Mouse (Mus musculus) MEL (cell line): Measurements from ENCODE around the gene Ddx3y.

Experiments used
- CTCF ChIP-seq, 3 experiments: IDR thresholded peaks in 2 of 3; conservative IDR thresholded peaks in 1 of 3; 2 replicates each; pipeline ENCODE4 v1.5.1; 2011 to 2012; ENCODE audit warnings: low read length in 3 of 3, low read depth in 2 of 3, mild to moderate bottlenecking in 2 of 3, improper control_type of control experiment in 1 of 3, inconsistent platforms in 1 of 3, mixed read lengths in 1 of 3, moderate library complexity in 1 of 3; ENCODE audit not compliant: control insufficient read depth in 1 of 3, insufficient read depth in 1 of 3, poor library complexity in 1 of 3, severe bottlenecking in 1 of 3
- E2F4 ChIP-seq: IDR thresholded peaks from 2 replicates; pipeline ENCODE4 v1.6.1; 2011; ENCODE audit warnings: low read depth, low read length, improper control_type of control experiment, borderline replicate concordance
- EP300 ChIP-seq, 2 experiments: IDR thresholded peaks; 2 replicates each; pipeline ENCODE4 v1.6.1; 2011; ENCODE audit warnings: improper control_type of control experiment in 2 of 2, low read length in 2 of 2, low read depth in 1 of 2, mild to moderate bottlenecking in 1 of 2
- GABPA ChIP-seq: IDR thresholded peaks from 2 replicates; pipeline ENCODE4 v1.6.1; 2012; ENCODE audit warnings: low read depth, mild to moderate bottlenecking, inconsistent platforms, low read length, improper control_type of control experiment, moderate library complexity
- GATA1 ChIP-seq: IDR thresholded peaks from 2 replicates; pipeline ENCODE4 v1.6.1; 2011; ENCODE audit warnings: low read depth, low read length, improper control_type of control experiment
- JUND ChIP-seq: IDR thresholded peaks from 2 replicates; pipeline ENCODE4 v1.6.1; 2011; ENCODE audit warnings: low read depth, mild to moderate bottlenecking, improper control_type of control experiment, low read length
- MAFK ChIP-seq: IDR thresholded peaks from 2 replicates; pipeline ENCODE4 v1.6.1; 2011; ENCODE audit warnings: low read depth, mild to moderate bottlenecking, low read length, improper control_type of control experiment, borderline replicate concordance
- MAX ChIP-seq: IDR thresholded peaks from 2 replicates; pipeline ENCODE4 v1.6.1; 2011; ENCODE audit warnings: low read length, improper control_type of control experiment
- NRF1 ChIP-seq: IDR thresholded peaks from 2 replicates; pipeline ENCODE4 v1.6.1; 2014; ENCODE audit warnings: low read depth, mild to moderate bottlenecking, inconsistent platforms, low read length, improper control_type of control experiment, moderate library complexity; ENCODE audit not compliant: poor library complexity, insufficient read depth, severe bottlenecking
- POLR2A ChIP-seq, 2 experiments: IDR thresholded peaks; 2 replicates each; pipeline ENCODE4 v1.6.1; 2011 to 2012; ENCODE audit warnings: low read length in 2 of 2, mild to moderate bottlenecking in 2 of 2, control low read depth in 1 of 2, improper control_type of control experiment in 1 of 2, low read depth in 1 of 2, moderate library complexity in 1 of 2; ENCODE audit not compliant: control insufficient read depth in 1 of 2, insufficient read depth in 1 of 2, poor library complexity in 1 of 2
- POLR2AphosphoS5 ChIP-seq: IDR thresholded peaks from 2 replicates; pipeline ENCODE4 v1.6.1; 2012; ENCODE audit warnings: low read depth, borderline replicate concordance, mild to moderate bottlenecking, inconsistent platforms, low read length, moderate library complexity, mixed read lengths
- SIN3A ChIP-seq: IDR thresholded peaks from 2 replicates; pipeline ENCODE4 v1.6.1; 2012; ENCODE audit warnings: low read length, improper control_type of control experiment, inconsistent platforms
- TBP ChIP-seq: IDR thresholded peaks from 2 replicates; pipeline ENCODE4 v1.8.0; 2011; ENCODE audit warnings: low read depth, low read length, improper control_type of control experiment
- ZKSCAN1 ChIP-seq: IDR thresholded peaks from 2 replicates; pipeline ENCODE4 v1.6.1; 2012; ENCODE audit warnings: low read depth, mild to moderate bottlenecking, inconsistent platforms, low read length, improper control_type of control experiment, moderate library complexity

DNA sequence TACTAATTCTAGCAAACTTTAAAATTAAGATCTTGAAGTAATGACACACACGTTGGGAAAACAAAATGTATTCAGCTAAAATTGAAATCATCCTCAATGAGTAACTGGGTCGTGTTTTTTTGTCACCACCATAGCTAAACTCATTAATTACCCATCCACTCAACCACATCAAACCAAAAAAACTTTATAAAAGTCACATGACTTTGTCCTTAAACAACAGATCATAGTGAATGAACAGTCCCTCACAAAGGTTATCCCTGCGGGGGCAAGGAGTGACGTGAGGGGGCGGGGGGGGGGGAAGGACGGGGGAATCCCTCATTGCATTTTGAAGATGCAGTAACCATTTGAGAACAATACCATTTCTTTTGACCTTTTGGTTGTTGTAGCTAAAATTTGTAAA lies 40.3 kb downstream of the Ddx3y start:
- TF ChIP-seq CTCF (IDR thresholded peaks at IDR 0.05 in 2 of 3, conservative IDR thresholded peaks at IDR 0.05 in 1 of 3; ENCODE audit: control insufficient read depth in 1 of 3, insufficient read depth in 1 of 3, low read depth in 2 of 3, low read length in 3 of 3, poor library complexity in 1 of 3, severe bottlenecking in 1 of 3): no peak
- no peak for TF ChIP-seq POLR2AphosphoS5
- TF ChIP-seq TBP: no peak
- TF ChIP-seq POLR2A (IDR thresholded peaks at IDR 0.05; ENCODE audit: control insufficient read depth in 1 of 2, insufficient read depth in 1 of 2, low read depth in 1 of 2, low read length in 2 of 2, poor library complexity in 1 of 2): no peak
- TF ChIP-seq MAX: no peak
- TF ChIP-seq ZKSCAN1: no peak
- no peak for TF ChIP-seq E2F4
- no peak for TF ChIP-seq NRF1
- no peak for TF ChIP-seq GABPA
- no peak for TF ChIP-seq JUND
- TF ChIP-seq SIN3A: no peak
- no peak for TF ChIP-seq EP300 (IDR thresholded peaks at IDR 0.05; ENCODE audit: low read depth in 1 of 2, low read length in 2 of 2)
- no peak for TF ChIP-seq GATA1
- TF ChIP-seq MAFK: no peak
